Mouse (Mus musculus) midbrain, embryonic 11.5 days (tissue): ENCODE measurements around the gene Metrn. TPM values are rescaled to one million over a fixed set of nuclear protein-coding genes. Genes with fewer than 3 reads are reported as not detected.

Experiments
- ATAC-seq: fragments of 200-750 bp; cut with Nextera tagmentation; 2 replicates; pipeline ENCODE4 v1.8.0; 2017; ENCODE audit warnings: moderate TSS enrichment, moderate library complexity; ENCODE audit not compliant: low FRiP score
- DNase-seq: peaks from one replicate; pipeline ENCODE4 v3.0.0; 2015; ENCODE audit warnings: low spot score; ENCODE audit errors: missing footprints
- H3K27ac ChIP-seq: fragments of 300-500 bp; sonication (generic); 2 replicates; pipeline ENCODE4 v1.5.1; 2014; ENCODE audit warnings: low read depth, low read length
- H3K27me3 ChIP-seq: fragments of 300-500 bp; sonication (generic); 2 replicates; pipeline ENCODE4 v1.6.1; 2014; ENCODE audit warnings: mild to moderate bottlenecking, low read length, moderate library complexity, mixed read lengths; ENCODE audit not compliant: control insufficient read depth, insufficient read depth
- H3K36me3 ChIP-seq: fragments of 300-500 bp; sonication (generic); 2 replicates; pipeline ENCODE4 v1.6.1; 2014; ENCODE audit warnings: mild to moderate bottlenecking, low read length, moderate library complexity, mixed read lengths; ENCODE audit not compliant: control insufficient read depth, insufficient read depth
- H3K4me1 ChIP-seq: fragments of 300-500 bp; sonication (generic); 2 replicates; pipeline ENCODE4 v1.6.1; 2014; ENCODE audit warnings: low read length; ENCODE audit not compliant: control insufficient read depth, insufficient read depth
- H3K4me2 ChIP-seq: fragments of 300-500 bp; sonication (generic); 2 replicates; pipeline ENCODE4 v1.6.1; 2014; ENCODE audit warnings: mild to moderate bottlenecking, moderate library complexity
- H3K4me3 ChIP-seq: fragments of 300-500 bp; sonication (generic); 2 replicates; pipeline ENCODE4 v1.5.1; 2014; ENCODE audit warnings: low read depth, low read length
- H3K9ac ChIP-seq: fragments of 300-500 bp; sonication (generic); 2 replicates; pipeline ENCODE4 v1.6.1; 2014; ENCODE audit warnings: low read length
- H3K9me3 ChIP-seq: fragments of 300-500 bp; sonication (generic); 2 replicates; pipeline ENCODE4 v1.6.1; 2016; ENCODE audit warnings: low read length; ENCODE audit not compliant: control insufficient read depth
- WGBS: fragments of 180-500 bp; shearing (Covaris S2); extraction: QIAGEN DNeasy Blood & Tissue Kit; methylation state at CpG from one replicate; pipeline ENCODE4 v1.1.7; 2014; 5-methylcytosine and 5-hydroxymethylcytosine counted together
- polyA plus RNA-seq: library from polyadenylated mRNA; unstranded; fragments of >200 nt; fragmentation: Nextera tagmentation; extraction: Ambion mirVana; gene quantifications from 2 replicates; pipeline ENCODE4 v1.2.1, GENCODE M21; 2014

Metrn gene
- polyA plus RNA-seq, 1 experiment from 2014 or later, result 32.1 TPM

DNA sequence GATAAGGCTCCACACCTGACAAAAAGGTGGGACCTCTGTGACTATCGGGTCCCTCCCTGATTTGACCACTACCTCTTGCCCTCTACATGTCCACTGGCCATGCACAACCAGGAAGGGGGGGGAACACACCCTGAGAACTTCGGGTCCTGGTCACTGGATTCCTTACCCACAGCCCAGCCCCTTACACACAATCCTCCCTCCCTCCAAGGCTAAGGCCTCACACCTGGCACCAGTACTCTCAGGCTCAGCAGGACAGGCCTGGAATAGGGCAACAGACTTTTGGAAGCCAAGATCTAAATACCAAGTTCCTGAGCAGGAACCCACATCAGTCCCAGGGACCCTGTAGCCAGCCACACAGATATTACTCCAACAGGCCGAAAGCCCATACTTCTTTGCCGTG is 42.0 kb upstream of the Metrn start:
- H3K4me1 ChIP-seq, result peaks cover 43% of the 10 kb centered on the region
- H3K4me3 ChIP-seq, result no peak overlapping the region
- no peaks in the 10 kb centered on the region; the same call in 1 of the 2 replicates for H3K27me3 ChIP-seq
- H3K36me3 ChIP-seq, result peaks cover 25% of the 10 kb centered on the region
- 88% methylated on average over 4 of the region's 4 CpGs for WGBS
- no peak for DNase-seq
- no peak overlapping the region for H3K27ac ChIP-seq
- ATAC-seq, result no peak
- no peaks in the 10 kb centered on the region for H3K9me3 ChIP-seq
- no peak overlapping the region for H3K4me2 ChIP-seq
- no peak overlapping the region for H3K9ac ChIP-seq

DNA sequence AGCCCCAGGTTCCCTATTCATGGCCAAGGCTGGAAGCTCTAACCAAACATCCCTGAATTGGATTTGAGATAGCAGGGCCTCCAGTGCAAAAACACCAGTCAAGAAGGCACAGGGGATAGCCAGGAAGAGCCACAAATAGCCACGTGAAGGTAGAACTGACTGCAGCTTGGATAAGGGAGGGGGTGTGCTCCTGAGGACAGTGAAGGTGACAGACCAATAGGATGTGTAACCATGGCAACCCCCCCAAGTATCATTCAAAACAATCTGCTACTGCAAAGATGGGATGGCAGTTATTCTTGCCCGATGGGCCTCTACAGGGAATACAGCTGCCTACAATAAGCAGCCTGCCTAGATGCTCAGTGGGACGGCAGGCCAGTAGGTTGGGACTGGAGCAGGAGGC is 40.6 kb upstream of the Metrn start:
- no peak for DNase-seq
- peak overlapping the region; percentile 52; the same call in 1 of the 2 replicates for H3K4me2 ChIP-seq
- 40% methylated on average over 3 of the region's 3 CpGs for WGBS

DNA sequence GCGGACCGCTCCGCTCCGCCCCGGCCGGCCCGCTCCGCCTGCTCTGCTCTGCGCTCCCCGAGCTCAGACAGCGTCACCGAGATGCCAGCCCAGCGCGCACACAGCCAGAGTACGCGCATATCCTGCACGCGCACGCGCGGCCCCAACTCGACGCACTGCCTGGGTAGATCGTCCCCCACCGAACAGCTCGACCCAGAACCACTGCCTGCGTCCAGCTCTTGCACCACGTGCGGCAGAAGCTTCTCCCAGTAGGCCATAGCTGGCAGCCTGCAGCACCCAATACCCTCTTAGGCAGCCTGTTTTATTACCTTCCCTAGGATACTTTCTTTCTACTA is 40.1 kb upstream of the Metrn start, which contains the start of gene Rhbdl1:
Rhbdl1 (minus strand) TSS at position 220 of the 335 bp plus-strand sequence.
- H3K4me3 ChIP-seq, result peak within 1 kb of the TSS; percentile 29
- H3K4me1 ChIP-seq, result peaks cover 40% of the 10 kb centered on the region
- 1% methylated on average over 27 of the region's 29 CpGs for WGBS
- no peak within 1 kb of the TSS; the same call in 1 of the 2 replicates for H3K27ac ChIP-seq
- peaks cover 23% of the 10 kb centered on the region for H3K36me3 ChIP-seq
- no peaks in the 10 kb centered on the region; the same call in 1 of the 2 replicates for H3K27me3 ChIP-seq
- no peaks in the 10 kb centered on the region for H3K9me3 ChIP-seq
- peak within 1 kb of the TSS; percentile 43 for H3K9ac ChIP-seq
- ATAC-seq (no peak), DNase-seq (peak; percentile 95)
- H3K4me2 ChIP-seq, result peak within 1 kb of the TSS; percentile 52

More for the DNA sequence above, 40.6 kb upstream of the Metrn start:
- no peaks in the 10 kb centered on the region for H3K9me3 ChIP-seq
- no peak overlapping the region for H3K9ac ChIP-seq
- H3K4me1 ChIP-seq, result peaks cover 39% of the 10 kb centered on the region
- no peak for ATAC-seq
- H3K27ac ChIP-seq, result no peak overlapping the region
- H3K36me3 ChIP-seq, result peaks cover 25% of the 10 kb centered on the region
- H3K4me3 ChIP-seq, result no peak overlapping the region
- H3K27me3 ChIP-seq, result no peaks in the 10 kb centered on the region; the same call in 1 of the 2 replicates

GRCm38 (mm10) chr17:25836397-25837075 is 39.6 kb upstream of the Metrn start:
- 23% methylated on average over 23 of the region's 23 CpGs for WGBS
- no peak overlapping the region; the same call in 1 of the 2 replicates for H3K27ac ChIP-seq
- H3K4me2 ChIP-seq, result peak overlapping the region; percentile 52
- DNase-seq (no peak), ATAC-seq (no peak)
- peak overlapping the region; percentile 43 for H3K9ac ChIP-seq
- H3K36me3 ChIP-seq, result peaks cover 18% of the 10 kb centered on the region
- peaks cover 45% of the 10 kb centered on the region for H3K4me1 ChIP-seq
- H3K9me3 ChIP-seq, result no peaks in the 10 kb centered on the region
- H3K27me3 ChIP-seq, result no peaks in the 10 kb centered on the region; the same call in 1 of the 2 replicates
- peak overlapping the region; percentile 29 for H3K4me3 ChIP-seq

GRCm38 (mm10) chr17:25835816-25836215 is 38.9 kb upstream of the Metrn start:
- WGBS, result 96% methylated on average over 16 of the region's 16 CpGs
- Histone ChIP-seq H3K4me3 (no peak overlapping the region), H3K36me3 (peaks cover 19% of the 10 kb centered on the region), H3K27me3 (no peaks in the 10 kb centered on the region; the same call in 1 of the 2 replicates), H3K27ac (no peak overlapping the region; the same call in 1 of the 2 replicates), H3K9me3 (no peaks in the 10 kb centered on the region), H3K4me2 (no peak overlapping the region), H3K9ac (no peak overlapping the region), H3K4me1 (peaks cover 52% of the 10 kb centered on the region)
- ATAC-seq (no peak), DNase-seq (no peak)

DNA sequence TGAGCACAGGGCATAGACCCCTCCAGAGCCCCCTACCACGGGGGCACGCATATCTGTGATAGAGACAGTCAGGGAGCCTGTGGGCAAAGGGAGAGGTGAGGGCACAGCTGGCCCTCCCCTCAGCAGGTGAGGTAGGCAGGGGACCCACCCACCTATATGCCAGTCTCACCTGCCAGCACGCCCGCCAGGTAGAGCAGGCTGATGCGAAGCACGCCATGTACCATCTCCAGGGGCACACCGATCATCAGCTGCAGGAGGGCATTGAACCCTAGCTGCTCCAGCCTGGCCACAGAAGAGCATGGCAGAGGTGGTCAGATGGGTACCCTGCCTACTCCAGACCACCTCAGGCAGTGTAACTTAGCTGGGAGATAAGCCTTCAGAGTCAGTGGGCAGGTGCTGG is 38.4 kb upstream of the Metrn start:
- ATAC-seq (no peak), DNase-seq (no peak)
- WGBS, result 94% methylated on average over 7 of the region's 7 CpGs
- no peak overlapping the region for H3K9ac ChIP-seq
- no peak overlapping the region for H3K27ac ChIP-seq
- no peak overlapping the region for H3K4me3 ChIP-seq
- H3K4me2 ChIP-seq, result no peak overlapping the region
- H3K9me3 ChIP-seq, result no peaks in the 10 kb centered on the region
- H3K27me3 ChIP-seq, result no peaks in the 10 kb centered on the region; the same call in 1 of the 2 replicates
- H3K36me3 ChIP-seq, result peaks cover 17% of the 10 kb centered on the region
- H3K4me1 ChIP-seq, result peaks cover 52% of the 10 kb centered on the region

DNA sequence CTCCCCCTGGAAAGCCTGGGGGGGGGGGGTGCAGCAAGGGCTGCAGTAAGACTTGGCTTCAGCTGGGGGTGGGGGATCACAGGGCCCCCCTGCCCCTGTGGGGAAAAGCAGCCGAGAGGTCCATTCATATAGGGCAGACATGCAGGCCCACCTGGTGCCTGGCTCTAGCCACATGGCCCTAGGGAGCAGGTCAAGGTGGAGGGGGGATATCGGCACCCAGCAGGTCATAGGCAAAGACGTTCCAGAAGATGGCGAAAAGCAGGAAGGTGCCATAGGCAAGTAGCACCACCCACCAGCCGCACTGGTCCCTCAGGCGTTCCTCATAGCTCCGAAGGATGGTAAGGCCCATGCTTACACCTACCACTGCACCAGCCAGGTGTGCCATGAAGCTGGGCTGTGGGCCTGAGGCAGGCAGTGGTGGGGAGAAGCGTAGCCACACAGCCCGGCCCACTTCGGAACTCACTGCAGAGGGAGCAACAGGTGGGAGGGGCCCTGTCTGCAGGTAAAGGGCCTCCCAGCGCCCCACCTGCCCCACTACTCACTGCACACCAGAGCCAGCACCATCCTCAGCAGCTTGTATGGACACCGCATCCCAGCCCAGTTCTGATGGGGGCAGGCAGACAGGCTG is 37.8 kb upstream of the Metrn start:
- 89% methylated on average over 12 of the region's 12 CpGs for WGBS
- H3K4me3 ChIP-seq, result peak overlapping the region; percentile 71; the same call in 1 of the 2 replicates
- H3K4me2 ChIP-seq, result peak overlapping the region; percentile 96
- no peaks in the 10 kb centered on the region; the same call in 1 of the 2 replicates for H3K27me3 ChIP-seq
- H3K36me3 ChIP-seq, result peaks cover 16% of the 10 kb centered on the region; the same call in 1 of the 2 replicates
- H3K9me3 ChIP-seq, result no peaks in the 10 kb centered on the region
- DNase-seq (no peak), ATAC-seq (no peak)
- H3K9ac ChIP-seq, result peak overlapping the region; percentile 67
- H3K4me1 ChIP-seq, result peaks cover 58% of the 10 kb centered on the region
- no peak overlapping the region for H3K27ac ChIP-seq

- peak overlapping the region; percentile 67 for H3K9ac ChIP-seq
- peak overlapping the region; percentile 96 for H3K4me2 ChIP-seq
- peaks cover 62% of the 10 kb centered on the region for H3K4me1 ChIP-seq
- H3K4me3 ChIP-seq, result peak overlapping the region; percentile 71
- WGBS, result 73% methylated on average over 6 of the region's 6 CpGs
- no peaks in the 10 kb centered on the region for H3K9me3 ChIP-seq
- ATAC-seq (no peak), DNase-seq (no peak)
- peaks cover 14% of the 10 kb centered on the region; the same call in 1 of the 2 replicates for H3K36me3 ChIP-seq
- H3K27ac ChIP-seq, result peak overlapping the region; percentile 84
- no peaks in the 10 kb centered on the region; the same call in 1 of the 2 replicates for H3K27me3 ChIP-seq
Measured at GRCm38 (mm10) chr17:25833961-25834594, 37.1 kb upstream of the Metrn start.
